Mouse (Mus musculus) kidney, postnatal 10 days (tissue): ENCODE results near the gene Olfr1417.
A peak's percentile ranks its signal among the peaks of the same experiment; 100 is the strongest.
"Not testable (repeated sequence)": the region's sequence is repeated elsewhere in the genome, so short reads cannot be mapped to it uniquely, and the experiment has no call there.

ENCODE experiments used
- DNase-seq: peaks from one replicate; pipeline ENCODE4 v3.0.0; 2021; ENCODE audit warnings: mixed read lengths

The Olfr1417 gene

DNA sequence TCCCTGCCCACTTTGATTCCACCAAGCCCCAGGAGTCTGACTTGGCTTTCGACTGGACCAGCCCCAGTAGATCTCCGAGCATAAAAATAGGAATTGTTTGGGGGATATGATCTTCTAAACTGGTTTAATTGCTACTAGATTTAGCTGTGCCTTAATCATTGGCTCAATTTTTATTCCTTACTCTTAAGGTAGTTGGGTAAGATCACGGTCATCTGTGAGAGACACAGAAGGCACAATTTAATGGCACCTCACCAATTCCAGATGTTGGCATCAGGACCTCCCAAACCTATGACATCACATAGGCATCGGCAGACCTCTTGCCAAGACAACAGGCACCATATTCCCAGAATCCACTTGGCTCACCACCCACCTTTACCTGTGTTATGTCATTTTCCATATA, at the start of gene Olfr1417:
TSS of gene Olfr1417 (minus strand) at position 101 of the 400 bp plus-strand sequence.
- DNase-seq: no peak

DNA sequence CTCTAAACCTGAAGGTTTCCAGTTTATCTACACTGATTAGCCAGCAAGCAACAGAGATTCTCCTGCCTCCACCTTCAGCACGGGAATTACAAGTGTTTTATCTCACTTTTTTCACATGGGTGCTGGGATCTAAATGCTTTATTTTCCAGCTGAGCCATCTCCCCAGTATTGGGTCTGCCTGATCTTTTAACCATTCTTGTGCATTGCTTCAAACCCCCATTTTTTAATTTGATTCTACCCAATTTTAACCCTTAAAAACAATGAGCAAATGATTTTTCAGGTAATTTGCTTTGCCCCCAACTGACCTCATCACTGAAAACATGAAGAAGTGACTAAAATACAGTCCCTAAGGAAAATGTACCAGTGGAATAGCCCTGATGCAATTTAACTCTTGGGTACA, 47.2 kb upstream of the Olfr1417 start, which contains the start of gene Olfr1420:
TSS of gene Olfr1420 (plus strand) at position 301 of the 400 bp plus-strand sequence.
- DNase-seq: no peak

DNA sequence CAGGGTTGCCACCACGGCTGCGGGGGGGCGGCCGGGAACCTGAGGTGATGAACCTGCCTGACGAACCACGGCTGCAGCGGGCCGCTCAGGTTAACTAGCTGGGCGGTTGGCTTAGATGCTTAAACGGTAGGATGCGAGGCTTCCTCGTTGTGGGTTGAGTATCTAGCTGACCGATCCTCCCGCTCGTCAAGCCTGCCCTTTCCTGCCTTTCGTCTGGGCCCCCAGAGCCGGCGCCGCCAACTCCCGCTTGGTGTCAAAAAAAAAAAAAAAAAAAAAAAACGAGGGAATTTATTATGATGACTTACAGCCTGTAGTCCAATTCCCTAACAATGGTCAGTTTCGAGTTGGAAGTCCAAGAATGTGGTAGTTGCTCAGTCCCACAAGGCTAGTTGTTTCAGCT, 39.4 kb upstream of the Olfr1417 start:
- not testable (repeated sequence) for DNase-seq

DNA sequence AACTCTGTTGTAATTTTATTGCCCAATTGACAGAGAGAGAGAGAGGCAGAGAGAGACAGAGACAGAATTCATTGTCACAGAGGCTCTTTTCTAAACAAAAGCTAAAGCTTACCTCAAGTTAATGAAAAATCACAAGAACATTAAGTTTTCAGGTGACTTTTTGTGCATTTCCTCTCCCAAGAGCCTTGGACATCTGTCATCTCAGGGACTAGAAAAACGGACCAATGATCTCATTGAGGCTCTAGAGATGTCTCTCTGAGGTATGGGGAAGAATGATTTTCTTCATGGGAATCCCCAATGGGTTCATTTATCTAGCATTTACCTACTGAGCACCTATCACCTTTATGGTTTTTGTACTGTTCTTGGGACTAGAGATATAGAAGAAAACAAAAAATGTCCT, 36.0 kb upstream of the Olfr1417 start, which contains the start of gene Olfr1419:
TSS of gene Olfr1419 (minus strand) at position 101 of the 400 bp plus-strand sequence.
- DNase-seq: no peak

DNA sequence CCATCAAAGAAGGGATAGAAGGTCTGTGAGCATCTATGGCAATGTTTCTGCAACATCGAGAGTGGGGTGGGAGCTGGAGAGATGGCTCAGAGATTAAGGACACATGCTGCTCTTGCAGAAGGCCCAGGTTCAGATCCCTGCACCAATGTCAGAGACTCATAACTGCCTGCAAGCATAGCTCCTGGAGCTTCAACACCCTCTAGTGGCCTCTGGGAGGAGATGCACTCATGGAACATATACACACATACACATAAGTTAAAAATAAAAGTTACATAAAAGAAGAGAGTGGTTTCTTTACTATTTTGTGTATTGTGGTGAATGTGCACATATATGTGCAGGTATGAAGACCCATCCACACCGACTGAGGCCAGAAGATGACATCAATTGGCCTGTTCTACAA, 28.8 kb upstream of the Olfr1417 start:
- no peak for DNase-seq

DNA sequence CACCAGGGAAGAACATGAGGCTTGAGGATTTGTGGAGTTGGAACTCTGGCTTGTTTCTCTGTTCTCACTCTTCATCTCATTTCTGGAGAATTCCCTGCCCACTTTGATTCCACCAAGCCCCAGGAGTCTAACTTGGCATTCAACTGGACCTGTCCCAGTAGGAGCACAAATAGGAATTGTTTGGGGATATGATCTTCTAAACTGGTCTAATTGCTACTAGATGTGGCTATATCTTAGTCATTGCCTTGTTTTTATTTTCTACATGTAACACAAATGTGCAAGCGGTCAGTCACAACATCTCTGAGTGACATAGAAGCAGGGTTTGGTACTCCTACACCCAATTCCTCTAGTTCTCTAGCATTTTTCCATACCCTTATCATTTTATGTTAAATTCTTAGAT, 21.9 kb upstream of the Olfr1417 start, which contains the start of gene Olfr1418:
TSS of gene Olfr1418 (minus strand) at position 101 of the 400 bp plus-strand sequence.
- no peak for DNase-seq

DNA sequence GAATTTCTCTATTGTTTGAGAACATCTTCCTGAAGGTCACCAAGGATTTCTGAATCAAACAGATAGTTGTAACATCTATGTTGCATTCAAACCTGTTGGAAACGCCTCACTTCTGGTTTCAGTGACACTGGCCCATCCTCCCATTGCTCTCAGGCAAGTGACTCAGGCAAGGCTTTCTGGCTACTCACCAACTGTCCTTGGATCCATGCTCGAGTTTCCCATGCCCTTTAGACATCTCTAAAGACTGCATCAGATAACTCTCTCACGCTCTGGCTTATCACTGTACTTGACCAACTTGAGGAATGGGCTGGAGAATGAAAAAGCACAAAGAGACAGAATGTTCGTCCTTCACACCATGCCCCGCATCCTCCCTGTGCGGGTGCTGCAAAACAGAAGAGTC, 17.5 kb upstream of the Olfr1417 start:
- no peak for DNase-seq

DNA sequence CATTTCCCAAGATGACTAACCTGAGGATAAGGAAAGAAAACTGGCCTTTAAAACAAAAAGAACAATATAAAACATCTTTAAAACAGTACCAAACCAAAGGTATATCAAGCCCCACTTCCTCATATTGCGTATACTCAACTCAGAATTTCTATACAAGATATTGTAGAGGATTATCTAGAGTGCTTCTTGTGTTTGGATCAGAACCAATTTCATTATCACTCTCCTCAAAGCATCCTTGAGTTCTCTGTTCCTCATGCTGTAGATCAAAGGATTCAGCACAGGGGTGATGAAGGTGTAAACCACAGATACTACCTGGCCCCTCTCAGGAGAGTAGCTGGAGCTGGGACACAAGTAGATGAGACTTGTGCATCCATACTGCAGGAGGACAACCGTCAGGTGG, 15.8 kb upstream of the Olfr1417 start:
- no peak for DNase-seq

DNA sequence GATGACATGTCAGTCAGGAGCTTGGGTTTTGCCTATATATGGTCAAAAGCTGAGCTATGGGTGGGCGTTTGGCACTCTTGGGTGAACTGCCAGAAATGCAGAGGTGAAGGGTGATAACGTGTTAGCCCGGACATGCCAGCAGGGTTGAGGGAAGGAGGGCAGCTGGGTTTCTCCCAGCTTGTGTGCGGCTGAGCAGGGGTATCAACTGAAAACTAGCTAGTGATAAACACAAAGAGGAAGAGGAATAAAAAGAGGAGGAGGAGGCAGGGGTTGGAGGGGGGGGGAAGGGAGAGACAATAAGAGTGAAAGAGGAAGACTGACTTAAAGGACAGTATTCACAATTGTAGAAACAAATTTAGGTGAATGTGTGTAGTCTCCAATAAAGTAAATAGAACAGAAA, 13.6 kb upstream of the Olfr1417 start:
- DNase-seq: no peak

DNA sequence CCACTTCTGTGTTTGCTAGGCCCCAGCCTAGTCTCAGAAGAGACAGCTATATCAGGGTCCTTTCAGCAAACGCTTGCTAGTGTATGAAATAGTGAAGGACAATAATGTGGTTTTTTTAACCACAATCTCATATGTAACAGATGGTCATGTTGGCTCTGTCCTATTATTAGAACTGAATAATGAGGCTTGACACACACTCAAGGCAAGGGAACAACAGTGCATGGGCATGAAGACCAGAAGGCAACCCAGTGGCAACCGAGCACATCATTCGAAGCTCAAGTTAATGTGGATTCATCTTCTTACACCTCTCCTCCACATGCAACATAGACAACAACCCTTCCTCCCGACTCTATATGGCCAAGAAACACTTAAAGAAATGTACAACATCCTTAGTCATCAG, 7.3 kb upstream of the Olfr1417 start:
- DNase-seq: no peak

DNA sequence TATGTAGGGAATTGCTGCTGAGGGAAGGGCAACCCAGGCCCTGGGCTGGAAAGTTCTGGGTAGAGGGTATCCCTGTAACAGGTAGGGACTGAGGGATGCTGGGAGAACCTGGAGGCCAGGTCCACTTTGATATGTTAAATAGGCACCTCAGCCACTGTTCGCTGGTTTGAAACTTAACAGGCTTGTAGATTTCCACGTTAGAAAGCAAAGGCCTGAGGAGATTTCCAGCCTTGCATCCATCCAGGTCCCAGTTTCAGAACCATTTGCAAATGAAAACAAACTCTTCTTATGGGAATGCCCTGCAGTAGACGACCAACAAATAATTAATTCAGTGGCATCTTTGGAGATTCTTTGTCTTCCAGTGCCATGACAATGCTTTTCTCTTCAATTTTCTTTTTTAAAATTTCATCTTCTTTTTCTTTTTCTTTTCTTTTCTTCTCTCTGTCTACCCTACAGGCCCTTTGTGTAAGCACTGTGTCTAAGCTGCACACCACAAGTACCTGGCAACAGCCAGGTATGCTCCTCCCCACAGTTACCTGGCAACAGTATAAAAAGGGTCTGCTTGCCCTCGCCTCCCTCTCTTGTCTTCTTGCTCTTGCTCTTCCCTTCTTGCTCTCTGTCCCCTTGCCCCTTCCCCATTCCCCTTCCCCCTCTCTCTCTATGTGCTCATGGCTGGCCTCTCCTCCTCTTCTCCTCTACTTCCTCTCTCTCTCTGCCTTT, 15.5 kb downstream of the Olfr1417 start:
- DNase-seq: no peak

DNA sequence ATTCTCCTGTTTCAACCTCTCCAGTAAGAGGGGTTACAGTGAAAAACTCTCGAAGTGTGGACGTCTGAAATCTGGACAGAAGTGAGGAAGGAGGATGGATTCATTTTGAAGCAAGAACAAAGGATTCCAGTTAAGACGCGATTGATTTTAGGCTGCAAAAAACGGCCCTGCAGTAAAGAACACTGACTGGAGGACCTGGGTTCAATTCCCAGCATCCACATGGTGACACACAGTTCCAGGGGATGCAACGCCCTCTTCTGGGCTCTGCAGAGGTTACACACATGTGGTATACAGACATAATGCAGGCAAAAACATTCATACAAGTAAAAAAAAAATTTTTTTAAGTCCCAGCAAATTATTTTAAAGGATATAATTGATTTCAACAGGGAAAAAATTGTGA, 18.8 kb downstream of the Olfr1417 start:
- DNase-seq: peak; percentile 27

DNA sequence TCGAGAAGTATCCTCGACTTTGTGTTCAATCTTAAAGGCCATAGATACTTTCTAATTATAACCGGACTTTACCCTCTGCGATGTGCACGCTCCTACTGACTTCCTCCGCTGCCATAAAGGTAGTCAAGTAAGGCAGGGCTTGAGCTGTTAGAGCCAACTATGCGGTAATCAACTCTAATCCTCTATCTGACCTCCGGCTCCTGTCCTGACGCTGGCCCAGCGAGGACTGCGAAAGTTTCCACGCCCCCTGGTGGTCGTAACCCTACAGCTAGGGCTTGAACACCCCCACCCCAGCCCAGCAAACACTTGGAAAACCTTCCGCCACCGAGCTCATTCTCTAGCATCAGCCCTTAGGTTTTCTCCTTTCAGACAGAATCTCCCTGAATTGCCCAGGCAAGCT, 19.2 kb downstream of the Olfr1417 start:
- peak; percentile 95 for DNase-seq

DNA sequence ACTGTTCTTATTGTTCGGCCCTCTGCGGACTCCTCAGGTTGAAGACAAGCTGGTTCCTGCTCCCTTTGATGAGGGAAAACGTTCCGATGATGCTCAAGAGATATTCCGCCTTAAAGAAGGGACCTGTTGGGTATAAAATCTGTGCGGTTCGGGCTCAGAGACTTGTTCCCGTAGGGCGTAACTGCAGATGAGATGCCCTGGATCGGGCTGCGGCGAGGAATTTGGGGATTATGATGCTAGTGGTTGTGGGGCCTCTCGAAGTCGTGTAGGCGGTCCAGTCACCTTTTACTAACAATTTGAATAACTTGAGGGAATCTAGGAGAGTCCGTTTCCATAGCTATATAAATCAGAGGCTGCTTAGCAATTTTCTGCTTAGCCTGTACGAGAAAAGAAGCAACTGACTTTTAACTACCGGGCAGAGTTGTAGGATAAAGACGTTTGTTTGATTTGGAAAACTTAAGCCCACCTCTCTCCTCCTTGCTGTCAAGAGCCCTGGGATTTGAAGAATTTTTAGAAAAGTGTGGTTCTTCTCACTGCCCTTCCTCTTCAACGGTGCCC, 19.8 kb downstream of the Olfr1417 start, which contains the start of gene Stx3:
TSS of gene Stx3 (minus strand) at position 261 of the 558 bp plus-strand sequence.
- no peak for DNase-seq

DNA sequence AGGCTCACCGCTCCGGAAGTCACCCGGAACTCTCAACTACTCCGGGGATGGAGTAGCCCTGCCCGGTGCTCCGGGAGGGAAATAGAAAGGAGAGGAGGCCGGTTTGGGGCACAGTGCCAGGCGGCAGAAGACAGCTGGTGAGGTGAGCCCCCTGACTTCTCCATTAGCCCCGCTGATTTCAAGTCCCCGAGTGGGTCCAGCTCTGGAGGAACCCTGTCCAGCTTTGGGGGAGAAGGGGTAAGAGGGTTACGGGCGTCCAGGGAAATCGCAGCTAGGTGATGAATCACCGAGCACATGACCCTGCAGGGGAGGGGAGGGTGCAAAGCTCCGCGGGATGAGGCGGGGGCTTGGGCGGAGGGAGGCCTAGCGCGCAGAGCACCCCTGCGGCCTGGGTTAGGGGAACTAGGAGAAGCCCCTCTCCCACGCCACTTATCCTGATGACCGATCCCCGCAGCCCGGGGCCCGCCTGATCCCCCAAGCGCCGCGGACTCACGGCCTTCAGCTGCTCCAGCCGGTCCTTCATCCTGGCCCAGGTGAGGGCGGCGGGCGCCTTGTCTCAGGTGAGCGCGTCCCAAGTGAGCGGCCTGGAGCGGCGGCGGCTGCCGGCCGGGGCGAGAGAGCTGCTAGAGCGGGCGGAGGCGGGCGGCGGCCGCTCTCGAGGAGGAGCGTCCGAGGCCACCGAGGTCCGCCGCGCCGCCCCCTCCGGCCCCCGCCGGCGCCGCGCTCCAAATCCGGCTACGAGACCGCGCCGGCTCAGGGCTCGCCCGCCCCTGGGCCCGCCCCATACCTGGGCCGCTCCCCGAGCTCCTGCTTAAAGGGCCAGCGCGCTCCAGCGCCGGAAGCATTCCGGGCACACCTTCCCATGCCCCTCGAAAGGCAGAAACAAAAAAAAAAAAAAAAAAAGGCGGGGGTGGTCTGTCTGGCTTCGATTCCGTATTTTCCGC, 20.5 kb downstream of the Olfr1417 start:
- peak; percentile 84 for DNase-seq

DNA sequence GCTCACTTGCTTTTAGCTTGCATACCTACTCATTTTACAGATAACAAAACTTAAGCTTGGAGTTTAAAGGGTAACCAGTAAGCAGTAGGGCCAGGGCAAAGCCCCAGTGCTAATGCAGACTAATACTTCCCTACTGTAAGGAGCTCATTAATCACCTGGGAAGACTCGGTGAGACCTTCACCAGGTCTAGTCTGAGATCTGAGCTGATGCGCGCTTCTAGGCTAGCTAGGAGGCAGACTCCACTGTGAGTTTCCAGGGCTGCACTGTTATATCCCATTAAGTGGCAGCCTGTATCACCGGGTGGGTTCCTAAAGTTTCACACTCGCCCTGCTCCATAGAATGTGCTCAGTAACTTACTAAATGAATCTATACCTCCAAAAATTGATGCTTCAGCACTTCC, 21.4 kb downstream of the Olfr1417 start:
- DNase-seq: no peak

DNA sequence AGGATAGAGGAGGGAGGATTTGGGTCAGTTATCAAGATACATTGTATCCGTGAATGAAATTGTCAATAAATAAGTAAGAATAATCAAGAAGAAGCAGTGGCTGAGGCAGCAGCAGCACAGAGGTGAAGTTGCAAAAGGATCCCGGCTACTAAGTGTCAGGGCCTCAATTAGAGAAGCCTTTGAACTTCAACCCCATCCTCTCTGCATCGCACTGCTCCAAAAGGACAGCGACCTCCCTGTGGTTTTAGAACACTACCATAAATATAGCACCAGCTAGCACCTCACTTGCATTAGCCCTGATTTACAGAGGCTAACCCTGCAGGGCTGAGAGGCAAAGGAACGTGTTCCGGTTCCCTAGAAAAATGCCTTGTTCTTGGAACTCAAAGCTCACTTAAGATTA, 22.3 kb downstream of the Olfr1417 start:
- no peak for DNase-seq

DNA sequence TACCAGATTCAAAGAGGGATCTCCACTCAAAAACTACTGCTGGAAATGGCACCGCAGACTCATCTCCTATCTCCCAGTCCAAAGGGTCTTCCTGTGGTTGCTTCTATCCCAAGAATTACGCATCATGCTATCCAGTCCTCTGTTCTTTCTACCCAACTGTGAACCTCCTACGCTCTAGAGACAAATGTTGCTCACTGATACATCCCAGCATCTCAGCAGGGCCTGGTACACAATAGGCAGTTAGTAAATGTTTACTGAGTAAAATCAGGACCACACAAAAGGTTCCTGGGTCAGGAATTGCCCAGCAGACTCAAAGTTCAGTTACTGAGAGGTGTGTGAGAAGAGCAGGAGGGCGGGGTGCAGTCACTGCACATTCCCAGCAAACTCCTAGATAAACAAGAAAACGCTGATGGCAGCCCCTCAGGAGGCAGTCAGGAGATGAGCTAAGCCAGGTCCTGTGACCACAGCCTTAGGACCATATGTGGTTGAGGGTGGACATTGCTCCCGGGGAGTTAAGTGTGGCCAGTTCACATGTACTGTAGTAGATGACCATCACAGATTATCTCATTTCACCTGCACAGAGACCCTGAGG, 24.2 kb downstream of the Olfr1417 start:
- peak; percentile 62 for DNase-seq

DNA sequence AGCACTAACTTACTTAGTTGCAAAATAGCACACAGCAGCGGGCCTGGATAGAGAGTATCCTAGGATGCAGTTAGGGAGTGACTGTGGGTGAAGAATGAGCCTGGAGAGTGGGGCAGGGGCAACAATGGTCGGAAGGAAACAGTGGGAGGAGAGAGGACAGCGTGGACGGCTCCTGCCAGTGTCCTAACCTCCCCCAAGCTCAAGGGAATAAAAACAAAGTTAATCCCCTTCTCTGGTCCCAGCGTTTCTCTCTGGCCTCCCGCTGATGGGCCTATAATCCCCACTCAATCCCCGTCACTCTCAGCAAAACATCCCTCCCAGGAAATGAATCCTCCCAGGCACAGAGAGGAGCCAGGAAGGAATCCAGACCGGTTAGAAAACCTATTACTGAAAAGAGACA, 25.4 kb downstream of the Olfr1417 start:
- peak; percentile 49 for DNase-seq

DNA sequence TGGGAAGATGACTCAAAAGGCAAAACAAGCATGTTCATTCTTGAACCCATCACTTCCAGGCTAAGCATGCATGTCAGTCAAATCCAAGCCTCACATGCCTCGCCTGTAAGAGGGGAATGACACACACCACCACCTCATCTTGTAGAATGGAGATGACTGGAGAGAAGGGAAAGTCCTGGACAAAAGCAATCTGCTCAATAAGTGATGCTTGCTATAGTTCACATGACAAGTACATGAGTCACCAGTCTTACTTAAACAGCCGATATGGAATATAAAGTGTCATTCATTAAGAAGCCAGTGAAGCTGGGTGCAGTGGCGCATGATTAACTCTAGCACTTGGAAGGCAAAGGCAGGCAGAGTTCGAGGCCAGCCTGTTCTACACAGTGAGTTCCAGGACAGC, 25.9 kb downstream of the Olfr1417 start:
- DNase-seq: no peak

DNA sequence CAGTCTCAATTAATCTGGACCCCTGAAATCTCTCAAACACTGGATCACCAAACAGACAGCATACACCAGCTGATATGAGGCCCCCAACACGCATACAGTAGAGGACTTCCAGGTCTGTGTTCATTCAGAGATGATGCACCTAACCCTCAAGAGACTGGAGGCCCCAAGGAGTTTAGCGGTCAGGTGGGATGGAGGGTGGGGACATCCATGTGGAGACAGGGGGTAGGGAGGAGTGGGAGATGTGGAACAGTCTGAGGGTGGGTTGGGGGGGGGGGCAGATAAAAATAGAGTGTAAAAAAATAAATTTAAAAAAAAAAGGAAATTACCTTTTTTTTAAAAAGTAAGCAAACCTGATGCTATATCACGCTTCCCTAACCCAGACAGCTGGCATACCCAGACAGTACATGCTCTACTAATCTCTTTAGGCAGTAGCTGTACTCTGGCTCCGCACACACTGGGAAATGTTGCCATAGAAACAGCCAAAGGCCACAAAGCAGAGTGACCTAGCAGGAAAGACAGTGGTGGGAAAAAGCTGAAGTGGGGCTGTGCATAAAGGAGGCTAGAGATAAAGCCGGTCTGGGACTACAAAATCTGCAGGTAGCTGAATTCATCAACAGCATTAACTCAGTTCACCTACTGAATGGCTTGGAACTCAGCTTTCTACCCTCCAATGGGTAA, 27.2 kb downstream of the Olfr1417 start:
- DNase-seq: peak; percentile 59

DNA sequence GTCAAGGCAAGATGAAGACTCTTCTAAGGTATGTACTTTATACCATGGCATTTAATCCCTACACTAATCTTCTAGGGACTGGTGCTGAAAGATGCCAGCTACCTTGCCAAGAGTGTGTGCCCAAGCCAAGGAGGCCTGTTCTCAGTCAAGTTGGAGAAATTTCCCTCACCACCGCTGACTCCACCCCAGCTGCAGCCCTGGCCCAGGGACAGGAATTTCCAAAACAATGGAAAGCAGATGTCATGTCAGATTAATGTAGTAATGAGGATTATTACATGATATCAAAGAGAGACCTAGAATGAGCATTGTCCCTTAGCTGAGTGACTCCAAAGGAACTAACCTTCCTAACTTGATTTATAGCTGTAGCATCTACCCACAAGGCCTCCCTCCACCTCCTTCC, 28.2 kb downstream of the Olfr1417 start:
- peak; percentile 53 for DNase-seq
